Mouse (Mus musculus) liver, embryonic 12.5 days (tissue): ENCODE results near the gene Faf1. TPM values are rescaled to one million over a fixed set of nuclear protein-coding genes. Genes with fewer than 3 reads are reported as not detected.

Experiments
- ATAC-seq: fragments of 200-750 bp; cut with Nextera tagmentation; 2 replicates; pipeline ENCODE4 v1.8.0; 2017; ENCODE audit warnings: moderate number of reproducible peaks, mild to moderate bottlenecking, moderate library complexity
- H3K27ac ChIP-seq: fragments of 300-500 bp; sonication (generic); 2 replicates; pipeline ENCODE4 v1.5.1; 2016; ENCODE audit warnings: mild to moderate bottlenecking
- H3K27me3 ChIP-seq: fragments of 300-500 bp; sonication (generic); replicated peaks from 2 replicates; pipeline ENCODE4 v1.6.1; 2016; ENCODE audit warnings: mild to moderate bottlenecking, moderate library complexity
- H3K36me3 ChIP-seq: fragments of 300-500 bp; sonication (generic); 2 replicates; pipeline ENCODE4 v1.6.1; 2016; ENCODE audit warnings: mild to moderate bottlenecking, moderate library complexity
- H3K4me1 ChIP-seq: fragments of 300-500 bp; sonication (generic); 2 replicates; pipeline ENCODE4 v1.6.1; 2016
- H3K4me2 ChIP-seq: fragments of 300-500 bp; sonication (generic); 2 replicates; pipeline ENCODE4 v1.6.1; 2016; ENCODE audit warnings: mild to moderate bottlenecking, moderate library complexity
- H3K4me3 ChIP-seq: fragments of 300-500 bp; sonication (generic); 2 replicates; pipeline ENCODE4 v1.5.1; 2016; ENCODE audit warnings: mild to moderate bottlenecking, moderate library complexity
- H3K9ac ChIP-seq: fragments of 300-500 bp; sonication (generic); 2 replicates; pipeline ENCODE4 v1.6.1; 2016; ENCODE audit warnings: mild to moderate bottlenecking, moderate library complexity
- H3K9me3 ChIP-seq: fragments of 300-500 bp; sonication (generic); replicated peaks from 2 replicates; pipeline ENCODE4 v1.6.1; 2016; ENCODE audit warnings: mild to moderate bottlenecking, moderate library complexity
- WGBS: fragments of 180-500 bp; shearing (Covaris S2); methylation state at CpG from one replicate; pipeline ENCODE4 v1.1.7; 2016; ENCODE audit not compliant: insufficient replicate concordance; 5-methylcytosine and 5-hydroxymethylcytosine counted together
- polyA plus RNA-seq: library from polyadenylated mRNA; unstranded; fragments of >200 nt; fragmentation: Nextera tagmentation; extraction: Ambion mirVana; gene quantifications from 2 replicates; pipeline ENCODE4 v1.2.1, GENCODE M21; 2016

The Faf1 gene
- polyA plus RNA-seq, 1 experiment from 2014 or later = 31.4 TPM

DNA sequence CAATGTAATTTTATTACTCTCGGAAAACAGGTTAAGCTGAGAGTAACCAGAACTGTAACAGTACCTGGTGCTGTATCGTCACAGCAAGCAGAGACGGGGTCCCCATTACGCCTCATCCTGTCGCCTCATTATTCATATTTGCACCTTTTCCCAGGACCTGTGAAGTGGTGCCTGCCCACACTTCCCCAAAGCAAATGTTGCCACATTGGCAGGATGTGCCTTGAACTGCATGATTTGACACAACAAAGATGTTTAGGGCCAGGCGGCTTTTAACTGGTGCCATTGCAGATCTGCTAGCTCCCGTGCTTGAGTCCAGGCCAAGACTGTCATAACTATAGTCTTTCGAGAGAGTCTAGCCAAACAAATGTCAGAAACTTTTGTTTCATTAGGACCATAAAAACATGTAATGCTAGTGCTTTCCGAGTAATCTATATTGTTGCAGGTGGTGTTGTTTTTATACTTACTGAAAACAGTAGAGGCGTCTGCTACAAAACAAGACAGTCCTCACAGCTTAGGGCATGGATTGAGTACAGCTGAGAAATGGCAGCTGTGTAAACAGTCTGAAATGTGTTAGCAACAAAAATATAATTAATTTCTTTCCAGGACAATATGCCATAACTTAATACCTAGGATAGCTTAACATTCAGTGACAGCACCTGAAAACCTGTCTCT lies 121.3 kb downstream of the Faf1 start:
- no peak overlapping the region for H3K27ac ChIP-seq
- H3K9me3 ChIP-seq = no peaks in the 10 kb centered on the region
- WGBS = 84% methylated on average over 10 of the region's 10 CpGs
- no peak overlapping the region for H3K4me2 ChIP-seq
- peaks cover 12% of the 10 kb centered on the region for H3K36me3 ChIP-seq
- ATAC-seq = no peak
- H3K4me1 ChIP-seq = peaks cover 10% of the 10 kb centered on the region
- H3K4me3 ChIP-seq = no peak overlapping the region
- no peak overlapping the region for H3K9ac ChIP-seq
- H3K27me3 ChIP-seq = no peaks in the 10 kb centered on the region

DNA sequence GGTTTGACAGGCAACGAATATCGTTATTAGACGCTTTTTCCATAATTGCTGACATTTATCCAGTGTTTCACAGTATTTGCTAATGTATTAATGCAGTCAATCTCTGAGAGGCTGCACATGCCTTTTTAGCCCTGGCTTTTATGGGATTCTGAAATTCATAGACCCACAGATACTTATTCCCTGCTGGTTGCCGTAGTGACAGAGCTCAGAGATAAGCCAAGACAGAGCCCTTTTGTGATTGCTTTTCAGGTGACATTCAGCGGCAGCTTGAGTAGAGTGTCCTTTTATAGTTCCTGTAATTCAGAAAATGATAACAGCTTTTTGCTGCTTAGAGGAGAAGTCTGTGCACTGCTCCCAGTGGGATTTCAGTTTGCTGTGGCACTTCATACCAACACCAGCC lies 130.0 kb downstream of the Faf1 start:
- H3K4me1 ChIP-seq = peaks cover 5% of the 10 kb centered on the region
- 83% methylated on average over 5 of the region's 5 CpGs for WGBS
- H3K27ac ChIP-seq = no peak overlapping the region
- no peak overlapping the region for H3K4me3 ChIP-seq
- ATAC-seq = no peak
- H3K27me3 ChIP-seq = no peaks in the 10 kb centered on the region
- no peaks in the 10 kb centered on the region for H3K36me3 ChIP-seq
- H3K9me3 ChIP-seq = no peaks in the 10 kb centered on the region
- no peak overlapping the region for H3K9ac ChIP-seq
- H3K4me2 ChIP-seq = no peak overlapping the region

DNA sequence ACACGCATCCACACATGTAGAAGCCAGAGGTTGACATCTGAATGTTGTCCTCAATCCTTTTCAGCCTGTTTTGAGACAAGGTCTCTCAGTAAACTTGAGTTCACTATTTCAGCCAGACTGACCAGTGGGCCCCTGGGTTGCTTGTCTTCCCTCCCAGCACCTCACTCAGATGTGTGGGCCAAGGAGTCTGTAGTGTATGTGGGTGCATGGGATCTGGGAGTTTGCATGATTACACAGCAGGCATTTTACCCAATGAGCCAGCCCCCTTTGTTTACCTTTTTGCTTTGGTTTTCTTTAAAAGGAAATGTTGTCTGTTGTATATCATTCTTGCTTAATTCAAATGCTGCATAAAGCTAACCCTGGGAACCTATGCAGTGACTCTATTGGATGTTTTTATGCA lies 138.8 kb downstream of the Faf1 start:
- H3K27ac ChIP-seq = no peak overlapping the region
- WGBS = 83% methylated on average over 1 of the region's 1 CpGs
- ATAC-seq = no peak

DNA sequence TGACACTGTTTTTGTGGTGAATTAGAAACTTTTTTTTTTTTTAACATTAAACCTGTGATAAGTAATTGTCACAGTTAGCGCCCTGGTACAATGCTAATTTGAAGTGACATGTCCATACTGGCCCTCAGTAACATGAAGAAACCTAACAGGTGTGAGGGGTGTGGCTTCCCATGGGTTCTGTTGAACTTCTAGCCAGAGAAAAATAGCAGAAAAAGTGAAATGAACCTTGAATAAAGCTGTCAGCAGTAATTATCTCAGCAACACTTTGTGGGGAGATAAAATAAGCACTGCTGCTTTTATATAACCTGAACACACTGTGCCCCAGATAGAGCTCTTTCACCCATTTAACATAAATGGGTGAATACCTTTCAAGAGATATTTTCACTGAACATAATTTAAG lies 139.2 kb downstream of the Faf1 start:
- no peaks in the 10 kb centered on the region for H3K27me3 ChIP-seq
- H3K4me1 ChIP-seq = peaks cover 12% of the 10 kb centered on the region

More for the DNA sequence above, 138.8 kb downstream of the Faf1 start:
- peaks cover 12% of the 10 kb centered on the region for H3K4me1 ChIP-seq
- H3K27me3 ChIP-seq = no peaks in the 10 kb centered on the region
- H3K9me3 ChIP-seq = no peaks in the 10 kb centered on the region
- H3K36me3 ChIP-seq = no peaks in the 10 kb centered on the region
- H3K9ac ChIP-seq = no peak overlapping the region
- H3K4me3 ChIP-seq = no peak overlapping the region
- H3K4me2 ChIP-seq = no peak overlapping the region

DNA sequence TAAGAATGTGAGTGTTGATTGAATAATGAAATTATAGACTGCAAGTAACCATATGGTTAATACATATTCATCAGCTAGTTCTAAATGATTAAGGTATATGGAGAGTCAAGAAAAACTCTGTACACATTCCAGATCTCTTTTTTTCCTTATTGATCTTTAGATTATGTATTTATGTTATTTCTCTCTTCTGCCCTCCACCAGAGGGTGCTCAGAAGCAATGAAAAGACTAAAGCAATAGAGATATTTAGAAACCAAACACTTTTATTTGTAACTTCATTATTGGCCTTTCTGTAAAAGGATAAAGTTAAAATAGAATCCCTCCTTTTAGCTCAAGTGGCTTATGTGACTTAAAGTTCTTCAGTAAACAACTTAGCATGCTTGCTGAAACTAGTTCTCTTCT lies 143.1 kb downstream of the Faf1 start:
- Histone ChIP-seq H3K27me3 (no peaks in the 10 kb centered on the region), H3K9ac (no peak overlapping the region), H3K36me3 (no peaks in the 10 kb centered on the region), H3K4me3 (no peak overlapping the region), H3K9me3 (no peaks in the 10 kb centered on the region), H3K4me1 (peaks cover 12% of the 10 kb centered on the region), H3K4me2 (no peak overlapping the region), H3K27ac (no peak overlapping the region)
- no peak for ATAC-seq

More for the DNA sequence above, 139.2 kb downstream of the Faf1 start:
- Histone ChIP-seq H3K4me2 (no peak overlapping the region), H3K9me3 (no peaks in the 10 kb centered on the region), H3K36me3 (no peaks in the 10 kb centered on the region), H3K9ac (no peak overlapping the region), H3K27ac (no peak overlapping the region), H3K4me3 (no peak overlapping the region)
- 79% methylated on average over 1 of the region's 1 CpGs for WGBS
- no peak for ATAC-seq

DNA sequence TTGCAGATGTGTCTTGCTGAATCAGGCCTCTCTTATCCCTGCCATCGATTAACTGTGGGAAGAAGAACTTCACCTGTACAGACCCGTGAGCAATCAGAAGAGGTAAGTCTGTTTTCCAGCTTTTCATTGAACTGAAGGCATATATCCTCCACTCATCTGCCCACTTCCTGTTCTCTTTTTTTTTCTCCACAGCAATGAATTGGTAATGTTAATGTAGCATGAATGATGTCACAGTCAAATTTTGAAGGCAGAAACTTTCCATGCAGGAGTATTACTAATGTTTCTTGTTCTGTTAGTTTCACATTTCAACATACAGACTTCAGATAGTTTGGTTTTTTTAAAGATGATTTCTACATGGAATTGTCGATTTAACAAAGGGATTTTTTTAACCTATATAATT lies 153.4 kb downstream of the Faf1 start:
- Histone ChIP-seq H3K4me1 (no peaks in the 10 kb centered on the region), H3K4me3 (no peak overlapping the region), H3K9me3 (no peaks in the 10 kb centered on the region), H3K4me2 (no peak overlapping the region), H3K9ac (no peak overlapping the region), H3K36me3 (peaks cover 10% of the 10 kb centered on the region), H3K27me3 (no peaks in the 10 kb centered on the region), H3K27ac (no peak overlapping the region)
- 85% methylated on average over 3 of the region's 3 CpGs for WGBS
- ATAC-seq = no peak

DNA sequence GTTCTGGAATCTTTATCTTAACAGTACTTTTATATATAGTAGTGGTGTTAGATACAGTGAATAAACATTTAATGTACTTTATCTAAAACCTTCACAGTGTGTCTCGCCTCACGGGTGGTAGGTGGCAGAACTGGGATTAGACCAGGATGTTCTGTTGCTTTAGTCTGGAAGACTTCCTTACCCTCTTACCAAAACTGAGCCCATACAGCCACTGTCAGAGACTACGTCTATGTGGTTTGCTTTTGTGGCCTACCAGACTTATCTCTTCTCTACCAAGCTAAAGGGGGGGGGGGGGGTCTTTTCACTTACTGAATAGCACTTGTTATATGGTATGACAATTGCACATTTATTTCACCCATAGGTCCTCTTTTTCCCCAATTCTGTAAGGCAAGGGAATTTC lies 181.5 kb downstream of the Faf1 start:
- 60% methylated on average over 3 of the region's 3 CpGs for WGBS
- Histone ChIP-seq H3K4me2 (no peak overlapping the region), H3K36me3 (peaks cover 11% of the 10 kb centered on the region), H3K27ac (no peak overlapping the region), H3K4me3 (no peak overlapping the region), H3K9me3 (no peaks in the 10 kb centered on the region), H3K27me3 (no peaks in the 10 kb centered on the region), H3K9ac (no peak overlapping the region), H3K4me1 (no peaks in the 10 kb centered on the region)
- no peak for ATAC-seq

DNA sequence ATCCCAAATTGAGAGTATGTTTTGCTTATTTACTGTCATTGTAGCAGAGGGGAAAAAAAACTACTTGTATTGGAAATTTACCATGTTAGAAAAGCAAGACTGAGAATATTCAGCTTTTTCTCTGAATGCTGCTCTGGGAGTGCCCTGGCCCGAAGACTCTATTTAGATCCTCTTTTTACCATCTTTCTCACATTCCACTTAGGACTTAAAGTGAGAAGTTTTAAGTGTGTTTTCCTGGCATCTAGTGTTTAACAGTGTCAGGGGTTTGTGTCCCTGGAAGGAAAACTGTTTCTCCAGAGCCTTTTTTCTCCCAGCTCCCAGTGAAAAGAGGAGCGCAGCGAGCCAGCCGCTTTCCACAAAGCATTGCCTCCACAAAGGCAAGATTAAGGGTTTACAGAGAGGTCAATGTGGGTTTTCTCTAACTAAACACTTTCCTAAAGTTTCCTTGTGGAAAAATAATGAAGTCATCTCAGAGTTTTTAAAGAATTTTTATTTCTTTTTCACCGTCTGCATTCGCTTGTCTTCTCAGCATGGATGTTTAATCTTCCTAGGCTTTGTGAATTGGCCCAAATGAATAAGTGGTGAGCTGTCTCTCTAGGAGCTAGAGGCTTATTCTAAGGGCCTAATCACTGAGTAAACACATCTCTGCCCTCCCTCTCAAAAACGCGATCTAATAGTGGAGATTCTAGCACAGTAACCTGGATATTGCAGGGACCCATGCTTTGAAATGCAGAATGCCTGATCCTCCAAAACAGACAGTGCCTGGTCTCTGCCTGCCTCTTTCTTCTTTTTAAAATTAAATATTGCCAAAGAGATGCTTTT lies 182.4 kb downstream of the Faf1 start:
- WGBS = 76% methylated on average over 8 of the region's 8 CpGs
- Histone ChIP-seq H3K4me1 (no peaks in the 10 kb centered on the region), H3K9me3 (no peaks in the 10 kb centered on the region), H3K9ac (no peak overlapping the region), H3K27ac (no peak overlapping the region), H3K4me2 (no peak overlapping the region), H3K27me3 (no peaks in the 10 kb centered on the region), H3K4me3 (no peak overlapping the region), H3K36me3 (peaks cover 11% of the 10 kb centered on the region)
- no peak for ATAC-seq

DNA sequence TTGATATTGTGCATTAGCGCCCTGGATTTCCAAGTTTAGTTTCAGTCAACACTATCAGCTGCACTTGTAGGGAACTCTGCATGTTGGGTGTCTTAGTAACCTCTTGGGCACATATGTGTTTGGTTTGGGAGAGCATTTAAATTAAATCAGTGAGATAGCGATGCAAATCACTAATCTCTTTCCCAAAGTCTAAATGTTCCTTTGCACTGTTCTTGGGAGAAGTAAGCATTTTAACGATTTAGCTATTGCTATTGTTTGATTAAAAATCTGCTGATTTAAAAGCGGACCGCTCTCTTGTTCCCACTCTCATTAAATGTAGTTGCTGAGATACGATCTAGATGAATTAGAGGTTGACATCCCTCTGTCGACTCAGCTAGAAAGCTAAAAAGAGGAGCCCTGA lies 183.0 kb downstream of the Faf1 start:
- H3K4me3 ChIP-seq = no peak overlapping the region
- WGBS = 78% methylated on average over 7 of the region's 7 CpGs
- H3K36me3 ChIP-seq = peaks cover 11% of the 10 kb centered on the region
- H3K9ac ChIP-seq = no peak overlapping the region
- no peaks in the 10 kb centered on the region for H3K9me3 ChIP-seq
- H3K4me1 ChIP-seq = no peaks in the 10 kb centered on the region
- no peaks in the 10 kb centered on the region for H3K27me3 ChIP-seq
- no peak overlapping the region for H3K4me2 ChIP-seq
- ATAC-seq = no peak
- no peak overlapping the region for H3K27ac ChIP-seq

DNA sequence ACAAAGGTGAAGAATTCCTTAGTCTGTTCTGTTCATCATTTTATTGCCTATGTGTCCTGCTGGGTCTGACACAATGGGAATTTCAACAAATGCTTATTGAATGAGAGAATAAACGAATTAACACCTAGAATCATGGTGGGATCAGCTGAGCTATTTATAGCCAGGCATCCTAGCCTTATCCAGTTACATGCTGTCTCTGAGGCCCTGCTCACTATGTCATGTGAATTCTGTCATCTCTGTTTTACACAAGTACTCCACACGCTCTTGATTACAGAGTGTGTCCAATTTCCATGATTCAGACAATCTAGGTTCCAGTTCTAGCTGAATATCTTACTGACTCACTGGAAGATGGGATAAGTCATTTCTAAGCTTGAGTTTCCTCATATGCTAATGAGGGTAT lies 183.9 kb downstream of the Faf1 start:
- WGBS = 75% methylated on average over 2 of the region's 2 CpGs
- no peaks in the 10 kb centered on the region for H3K4me1 ChIP-seq
- no peak overlapping the region for H3K4me2 ChIP-seq
- no peak overlapping the region for H3K9ac ChIP-seq
- peaks cover 13% of the 10 kb centered on the region for H3K36me3 ChIP-seq
- H3K27me3 ChIP-seq = no peaks in the 10 kb centered on the region
- no peaks in the 10 kb centered on the region for H3K9me3 ChIP-seq
- no peak overlapping the region for H3K4me3 ChIP-seq
- H3K27ac ChIP-seq = no peak overlapping the region
- ATAC-seq = no peak

DNA sequence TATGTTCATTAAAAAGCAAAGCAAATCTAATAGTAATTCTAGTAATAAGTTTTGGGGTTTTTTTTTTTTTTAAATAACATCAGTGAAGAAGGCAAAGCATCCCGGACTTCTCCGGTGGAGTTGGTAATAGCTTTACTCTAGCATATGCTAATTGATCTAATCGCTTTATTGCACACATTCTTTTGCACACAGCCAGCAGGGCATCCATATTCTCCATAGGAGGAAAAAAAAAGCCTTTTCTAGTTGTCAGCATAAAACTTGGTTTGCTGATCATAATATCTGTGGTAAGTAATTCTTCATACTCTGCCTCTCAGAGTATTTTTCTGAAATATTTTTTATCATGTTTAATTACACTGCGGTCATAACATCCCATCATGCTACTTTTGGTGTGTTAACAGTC lies 185.9 kb downstream of the Faf1 start:
- Histone ChIP-seq H3K4me3 (no peak overlapping the region), H3K4me2 (no peak overlapping the region), H3K36me3 (0 out of 2 replicates have a peak, but pooled peaks cover 6% of the 10 kb centered on the region), H3K9me3 (no peaks in the 10 kb centered on the region), H3K4me1 (no peaks in the 10 kb centered on the region), H3K27me3 (no peaks in the 10 kb centered on the region), H3K27ac (no peak overlapping the region), H3K9ac (no peak overlapping the region)
- no peak for ATAC-seq
- WGBS = 90% methylated on average over 4 of the region's 4 CpGs

DNA sequence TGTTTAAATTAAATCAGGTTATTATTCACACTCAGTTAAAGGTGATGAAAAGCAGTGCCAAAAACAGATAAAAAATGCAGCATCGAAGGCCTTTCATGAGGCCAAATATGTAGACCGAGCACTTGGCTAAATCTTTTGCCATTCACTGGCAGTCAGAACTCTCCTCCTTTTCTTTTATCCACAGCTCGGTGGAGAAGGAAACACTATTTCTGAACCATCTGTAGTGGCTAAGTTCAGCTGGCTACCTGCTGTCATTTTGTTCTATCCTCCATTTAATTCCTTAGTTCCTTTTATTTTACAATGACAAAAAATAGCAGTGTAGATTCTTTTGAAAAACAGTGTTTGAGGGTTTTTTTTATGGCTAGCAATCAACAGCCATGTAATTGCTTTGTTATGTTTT lies 186.6 kb downstream of the Faf1 start:
- Histone ChIP-seq H3K9me3 (no peaks in the 10 kb centered on the region), H3K27me3 (no peaks in the 10 kb centered on the region), H3K4me2 (no peak overlapping the region), H3K36me3 (0 out of 2 replicates have a peak, but pooled peaks cover 6% of the 10 kb centered on the region), H3K4me3 (no peak overlapping the region), H3K27ac (no peak overlapping the region), H3K4me1 (no peaks in the 10 kb centered on the region), H3K9ac (no peak overlapping the region)
- ATAC-seq = no peak
- WGBS = 86% methylated on average over 3 of the region's 3 CpGs
